Mouse (Mus musculus): ENCODE results near the gene Slc39a9. TPM values are rescaled to one million over a fixed set of nuclear protein-coding genes. Genes with fewer than 3 reads are reported as not detected.

Slc39a9 gene
- polyA plus RNA-seq (2012; rRNA removed; ENCODE audit: low replicate concordance), result 39.4 and 55.5 TPM in 2 replicates

DNA sequence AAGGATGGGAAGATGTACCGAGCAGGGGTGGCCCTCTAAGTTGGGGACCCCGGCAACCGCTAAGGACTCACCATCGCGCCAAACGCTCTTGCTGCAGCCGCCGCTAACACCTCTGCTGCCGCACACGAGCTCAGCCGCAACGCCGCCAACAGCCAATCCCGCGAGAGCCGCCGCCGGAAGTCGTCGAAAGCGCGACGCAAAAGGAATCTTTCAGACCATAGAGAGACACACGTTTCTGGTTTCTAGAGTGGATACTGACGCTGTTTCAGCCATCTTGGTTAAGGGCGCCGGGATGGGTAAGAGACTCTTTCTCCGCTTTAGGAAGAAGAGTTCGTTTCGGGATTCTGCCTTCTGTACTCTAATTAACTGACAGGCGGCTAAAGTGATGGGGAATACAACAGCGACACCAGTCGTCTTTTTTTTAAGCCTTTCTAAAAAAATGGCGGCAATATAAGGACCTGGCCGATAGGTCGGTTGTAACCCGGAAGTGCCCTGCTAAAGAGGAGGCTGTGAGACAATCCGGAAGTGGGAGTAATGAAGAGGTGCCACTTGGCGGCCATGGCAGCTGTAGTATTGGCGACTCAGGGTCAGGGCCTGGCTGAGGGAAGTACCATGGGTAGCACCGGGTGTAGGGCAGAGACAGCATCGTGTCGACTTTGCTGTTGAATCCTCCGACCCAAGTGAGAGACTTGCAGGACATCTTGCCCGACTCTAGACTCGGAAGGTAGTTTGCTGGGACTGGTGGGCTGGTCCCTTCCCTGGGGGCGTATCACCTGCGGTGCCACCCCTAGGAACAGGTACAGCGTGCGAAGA, at the start of gene Slc39a9, which contains the start of gene Erh:
TSS of gene Slc39a9 (plus strand) at position 191 of the 813 bp plus-strand sequence.
TSS of gene Erh (minus strand) at position 649 of the 813 bp plus-strand sequence.

DNA sequence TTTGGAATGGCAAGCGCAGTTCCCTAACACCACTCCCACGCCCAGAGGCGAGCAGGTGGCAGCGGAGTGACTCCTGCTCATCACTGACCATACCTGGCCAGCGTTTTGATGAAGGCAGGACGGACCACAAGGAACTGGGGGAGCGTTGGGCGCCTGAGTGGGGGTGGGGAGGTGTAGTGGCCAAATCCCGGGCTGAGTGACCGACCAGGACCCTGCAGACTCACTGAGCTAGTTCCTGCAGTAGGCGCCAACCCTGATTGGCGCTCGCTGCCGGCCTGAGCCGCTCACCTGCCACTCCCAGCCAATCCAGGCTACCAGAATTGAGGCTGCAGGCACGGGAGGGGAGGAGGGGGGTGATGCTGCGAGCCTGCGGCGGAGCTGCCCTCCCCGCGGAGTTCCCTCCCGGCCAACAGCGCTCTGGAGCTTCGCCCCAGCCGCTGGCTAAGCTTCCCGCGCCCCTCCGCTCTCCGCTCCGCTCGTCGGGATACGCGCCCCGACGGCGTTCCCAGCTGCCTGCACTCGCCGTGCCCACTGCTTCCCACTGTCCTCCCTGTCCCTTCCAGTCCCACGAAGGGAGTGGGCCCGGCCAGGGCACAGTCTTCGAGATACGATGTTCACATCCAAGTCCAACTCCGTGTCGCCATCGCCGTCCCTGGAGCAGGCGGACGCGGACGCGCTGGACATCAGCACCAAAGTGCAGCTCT, 48.7 kb downstream of the Slc39a9 start, which contains the start of gene Plekhd1:
TSS of gene Plekhd1 (plus strand) at position 323 of the 704 bp plus-strand sequence.

Other genes starting within 250 kb of the Slc39a9 start
- gene Dcaf5, start 207.3 kb upstream of the Slc39a9 start, polyA plus RNA-seq (2012; rRNA removed; ENCODE audit: low replicate concordance), result 25.4 and 31.1 TPM in 2 replicates
- gene Exd2, start 180.8 kb upstream of the Slc39a9 start, polyA plus RNA-seq (2012; rRNA removed; ENCODE audit: low replicate concordance), result 12.4 and 21.0 TPM in 2 replicates
- gene Galnt16, start 125.6 kb upstream of the Slc39a9 start, polyA plus RNA-seq (2012; rRNA removed; ENCODE audit: low replicate concordance), result 7.5 and 21.0 TPM in 2 replicates
- 25.7 and 41.2 TPM in 2 replicates for gene Erh, start 458 bp downstream of the Slc39a9 start, polyA plus RNA-seq (2012; rRNA removed; ENCODE audit: low replicate concordance)
- gene Plekhd1, start 48.7 kb downstream of the Slc39a9 start, polyA plus RNA-seq (2012; rRNA removed; ENCODE audit: low replicate concordance), result 0.03 and 1.6 TPM in 2 replicates
- 0.05 TPM in 1 of 2 replicates, not detected in the other for gene Ccdc177, start 116.8 kb downstream of the Slc39a9 start, polyA plus RNA-seq (2012; rRNA removed; ENCODE audit: low replicate concordance)
- 28.4 and 48.1 TPM in 2 replicates for gene Susd6, start 146.6 kb downstream of the Slc39a9 start, polyA plus RNA-seq (2012; rRNA removed; ENCODE audit: low replicate concordance)